Mouse (Mus musculus) hindbrain, embryonic 12.5 days (tissue): Measurements from ENCODE around the gene Ddx49. TPM values are rescaled to one million over a fixed set of nuclear protein-coding genes. Genes with fewer than 3 reads are reported as not detected.

Experiments used
- ATAC-seq: fragments of 200-750 bp; cut with Nextera tagmentation; 2 replicates; pipeline ENCODE4 v1.8.0; 2017; ENCODE audit warnings: moderate TSS enrichment; ENCODE audit not compliant: low FRiP score
- H3K27ac ChIP-seq: fragments of 300-500 bp; sonication (generic); 2 replicates; pipeline ENCODE4 v1.5.1; 2016; ENCODE audit warnings: mild to moderate bottlenecking
- H3K27me3 ChIP-seq: fragments of 300-500 bp; sonication (generic); 2 replicates; pipeline ENCODE4 v1.6.1; 2016; ENCODE audit warnings: mild to moderate bottlenecking
- H3K36me3 ChIP-seq: fragments of 300-500 bp; sonication (generic); 2 replicates; pipeline ENCODE4 v1.6.1; 2016; ENCODE audit warnings: mild to moderate bottlenecking
- H3K4me1 ChIP-seq: fragments of 300-500 bp; sonication (generic); 2 replicates; pipeline ENCODE4 v1.6.1; 2016
- H3K4me2 ChIP-seq: fragments of 300-500 bp; sonication (generic); replicated peaks from 2 replicates; pipeline ENCODE4 v1.6.1; 2016; ENCODE audit warnings: mild to moderate bottlenecking
- H3K4me3 ChIP-seq: fragments of 300-500 bp; sonication (generic); 2 replicates; pipeline ENCODE4 v1.5.1; 2016; ENCODE audit warnings: mild to moderate bottlenecking
- H3K9ac ChIP-seq: fragments of 300-500 bp; sonication (generic); 2 replicates; pipeline ENCODE4 v1.6.1; 2016; ENCODE audit warnings: mild to moderate bottlenecking, moderate library complexity
- H3K9me3 ChIP-seq: fragments of 300-500 bp; sonication (generic); replicated peaks from 2 replicates; pipeline ENCODE4 v1.6.1; 2016; ENCODE audit warnings: mild to moderate bottlenecking
- WGBS: fragments of 180-500 bp; shearing (Covaris S2); methylation state at CpG from one replicate; pipeline ENCODE4 v1.1.7; 2016; 5-methylcytosine and 5-hydroxymethylcytosine counted together
- polyA plus RNA-seq: library from polyadenylated mRNA; unstranded; fragments of >200 nt; fragmentation: Nextera tagmentation; extraction: Ambion mirVana; gene quantifications from 2 replicates; pipeline ENCODE4 v1.2.1, GENCODE M21; 2016

Gene Ddx49
- polyA plus RNA-seq, 1 experiment from 2014 or later: 49.9 TPM

DNA sequence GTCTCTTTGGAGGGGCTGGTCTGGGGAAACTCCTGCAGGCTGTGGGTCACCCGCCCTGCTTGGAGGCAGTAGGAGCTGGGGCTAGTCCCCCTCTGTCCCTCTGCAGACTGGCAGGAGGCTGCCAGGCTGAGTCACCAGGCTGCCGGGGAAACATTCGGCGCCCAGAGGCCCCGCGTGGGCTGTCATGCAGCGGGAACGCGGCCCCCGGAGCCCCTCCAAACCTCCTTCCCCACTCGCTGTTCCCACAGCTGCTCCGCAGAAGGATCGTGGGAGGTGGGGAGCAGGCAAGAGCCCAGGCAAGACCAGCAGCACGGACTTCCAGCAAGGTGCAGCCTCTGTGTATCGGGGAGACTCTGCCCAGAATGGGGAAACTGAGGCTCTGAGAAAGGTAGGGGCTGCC lies 24.1 kb downstream of the Ddx49 start:
- Histone ChIP-seq H3K4me3 (no peak overlapping the region), H3K4me1 (0 out of 2 replicates have a peak, but pooled peaks cover 3% of the 10 kb centered on the region), H3K4me2 (no peak overlapping the region), H3K9ac (no peak overlapping the region), H3K27ac (no peak overlapping the region), H3K36me3 (no peaks in the 10 kb centered on the region), H3K27me3 (no peaks in the 10 kb centered on the region), H3K9me3 (no peaks in the 10 kb centered on the region)
- 68% methylated on average over 15 of the region's 15 CpGs for WGBS
- ATAC-seq: no peak

DNA sequence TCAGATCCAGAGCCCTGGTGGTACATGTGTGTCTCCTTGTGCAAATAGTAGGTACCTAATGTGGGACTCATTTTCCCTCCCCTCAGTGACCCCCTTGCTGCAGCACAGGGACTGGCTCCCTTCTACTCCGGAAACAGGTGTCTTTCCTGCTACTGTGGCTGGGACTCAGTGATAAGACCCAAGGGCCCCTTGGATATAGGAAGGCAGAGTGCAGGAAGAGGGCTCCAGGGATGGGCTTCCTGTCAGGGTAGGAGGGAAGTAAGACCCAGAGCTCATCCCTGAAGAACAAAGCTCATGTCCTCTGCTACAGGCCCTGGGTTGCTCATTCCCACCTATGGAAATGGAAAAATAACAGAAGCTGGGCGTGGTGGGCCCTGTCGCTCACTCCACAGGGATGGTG lies 25.8 kb downstream of the Ddx49 start:
- no peak for ATAC-seq
- H3K27me3 ChIP-seq: no peaks in the 10 kb centered on the region
- WGBS: 80% methylated on average over 3 of the region's 3 CpGs
- H3K9ac ChIP-seq: no peak overlapping the region
- H3K4me3 ChIP-seq: no peak overlapping the region
- H3K4me1 ChIP-seq: no peaks in the 10 kb centered on the region
- H3K27ac ChIP-seq: no peak overlapping the region
- H3K36me3 ChIP-seq: no peaks in the 10 kb centered on the region
- H3K4me2 ChIP-seq: no peak overlapping the region
- no peaks in the 10 kb centered on the region for H3K9me3 ChIP-seq

DNA sequence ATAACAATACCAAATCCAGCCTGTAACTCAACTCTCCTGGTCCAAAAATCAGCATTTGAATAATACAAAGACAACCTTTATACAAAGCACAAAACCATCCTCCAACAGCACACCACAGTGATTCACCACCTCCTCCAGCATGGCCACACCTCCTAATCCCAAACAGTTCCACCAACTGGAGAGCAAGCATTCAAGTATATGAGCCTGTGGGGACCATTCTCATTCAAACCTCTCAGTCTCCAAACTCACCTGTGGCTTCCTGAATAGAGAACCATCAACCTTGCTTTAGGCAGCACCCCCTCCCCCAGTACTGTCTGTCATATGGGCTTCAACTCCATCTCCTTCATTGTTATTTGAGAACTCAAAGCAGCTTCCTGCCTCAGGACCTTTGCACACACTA lies 27.9 kb downstream of the Ddx49 start:
- Histone ChIP-seq H3K36me3 (no peaks in the 10 kb centered on the region), H3K9ac (no peak overlapping the region), H3K4me3 (no peak overlapping the region), H3K27ac (no peak overlapping the region), H3K4me1 (no peaks in the 10 kb centered on the region), H3K4me2 (no peak overlapping the region), H3K27me3 (no peaks in the 10 kb centered on the region), H3K9me3 (no peaks in the 10 kb centered on the region)
- no peak for ATAC-seq

DNA sequence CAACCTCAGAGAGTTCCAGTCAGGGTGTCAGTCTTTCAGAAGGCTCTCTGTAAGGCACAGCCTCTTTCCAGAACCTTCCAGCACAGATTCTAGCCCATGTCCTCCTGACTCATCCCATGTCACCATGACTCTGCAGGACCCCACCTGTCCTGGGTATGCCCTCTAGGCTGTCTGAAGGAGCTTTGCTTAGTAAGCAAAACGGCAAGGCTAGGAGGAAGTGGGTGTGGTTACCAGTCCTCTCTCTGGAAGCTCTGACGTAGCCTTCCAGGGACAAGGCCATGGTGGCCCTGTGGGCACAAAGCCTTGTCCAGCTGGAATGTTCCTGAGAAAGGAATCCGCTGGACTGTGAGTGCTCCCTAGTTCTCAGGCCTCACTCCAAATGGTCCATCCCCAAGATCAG lies 29.3 kb downstream of the Ddx49 start:
- ATAC-seq: no peak
- WGBS: 64% methylated on average over 3 of the region's 3 CpGs
- Histone ChIP-seq H3K4me2 (no peak overlapping the region), H3K4me1 (no peaks in the 10 kb centered on the region), H3K27me3 (no peaks in the 10 kb centered on the region), H3K4me3 (no peak overlapping the region), H3K36me3 (no peaks in the 10 kb centered on the region), H3K9me3 (no peaks in the 10 kb centered on the region), H3K9ac (no peak overlapping the region), H3K27ac (no peak overlapping the region)

DNA sequence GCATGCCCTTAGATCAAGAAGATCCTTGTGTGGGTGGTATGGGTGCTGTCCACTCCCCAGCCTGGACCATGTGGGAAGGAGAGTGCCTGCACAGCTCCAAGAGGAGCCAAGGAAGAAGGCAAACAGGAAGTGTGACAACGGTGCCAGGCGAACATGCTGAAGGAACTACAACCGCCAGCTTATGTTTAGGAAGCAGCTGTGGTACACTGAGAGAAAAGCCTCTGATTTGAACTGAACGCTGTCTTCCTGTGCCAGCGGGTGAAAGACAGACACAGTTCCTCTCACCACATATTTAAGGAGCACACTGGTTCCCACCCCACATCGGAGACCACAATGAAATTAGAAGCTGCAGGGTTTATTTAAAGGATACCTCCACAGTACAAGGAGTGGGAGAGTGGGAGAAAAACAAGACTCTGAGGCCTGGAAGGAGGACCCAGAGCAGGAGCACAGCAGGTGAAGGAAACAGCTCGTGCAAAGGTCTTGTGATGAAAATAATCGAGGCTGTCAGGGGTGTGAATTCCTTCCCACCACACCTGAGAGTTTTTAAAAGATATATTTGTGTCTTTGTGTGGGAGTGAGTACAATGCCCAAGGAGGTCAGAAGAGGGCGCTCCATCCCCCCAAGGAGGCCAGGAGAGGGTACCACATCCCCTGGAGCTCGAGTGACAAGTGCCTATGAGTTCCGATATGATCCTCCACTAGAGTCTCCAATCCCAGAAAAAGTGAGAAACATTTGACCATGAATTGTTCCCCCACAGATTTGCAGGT lies 33.3 kb downstream of the Ddx49 start:
- Histone ChIP-seq H3K27me3 (no peaks in the 10 kb centered on the region), H3K4me2 (no peak overlapping the region), H3K27ac (no peak overlapping the region), H3K9me3 (no peaks in the 10 kb centered on the region), H3K4me3 (no peak overlapping the region), H3K9ac (no peak overlapping the region), H3K4me1 (no peaks in the 10 kb centered on the region), H3K36me3 (peaks cover 21% of the 10 kb centered on the region)
- ATAC-seq: no peak
- WGBS: 58% methylated on average over 11 of the region's 11 CpGs

DNA sequence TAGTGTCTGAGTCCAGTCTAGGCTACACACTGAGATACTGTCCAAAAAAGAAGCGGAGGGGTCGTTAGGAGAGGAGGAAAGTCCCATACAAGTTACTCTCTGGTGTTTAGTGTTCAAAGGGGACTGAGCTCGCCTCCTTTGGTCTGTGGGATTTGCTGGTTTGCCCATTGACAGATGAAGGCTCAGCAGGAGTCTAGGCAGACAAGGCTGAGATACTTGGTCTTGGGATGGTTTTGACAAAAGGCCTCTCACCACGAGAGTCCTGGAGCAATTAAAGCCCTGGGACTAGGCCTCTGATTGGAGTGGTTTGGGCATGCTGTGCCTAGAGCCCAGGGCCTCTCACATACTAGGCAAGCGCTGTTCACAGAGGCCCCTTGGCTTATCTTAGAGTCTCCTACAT lies 34.0 kb downstream of the Ddx49 start:
- Histone ChIP-seq H3K27me3 (no peaks in the 10 kb centered on the region), H3K9ac (no peak overlapping the region), H3K9me3 (no peaks in the 10 kb centered on the region), H3K4me1 (no peaks in the 10 kb centered on the region), H3K4me2 (no peak overlapping the region), H3K4me3 (no peak overlapping the region), H3K36me3 (peaks cover 27% of the 10 kb centered on the region), H3K27ac (no peak overlapping the region)
- WGBS: 48% methylated on average over 5 of the region's 5 CpGs
- ATAC-seq: no peak

DNA sequence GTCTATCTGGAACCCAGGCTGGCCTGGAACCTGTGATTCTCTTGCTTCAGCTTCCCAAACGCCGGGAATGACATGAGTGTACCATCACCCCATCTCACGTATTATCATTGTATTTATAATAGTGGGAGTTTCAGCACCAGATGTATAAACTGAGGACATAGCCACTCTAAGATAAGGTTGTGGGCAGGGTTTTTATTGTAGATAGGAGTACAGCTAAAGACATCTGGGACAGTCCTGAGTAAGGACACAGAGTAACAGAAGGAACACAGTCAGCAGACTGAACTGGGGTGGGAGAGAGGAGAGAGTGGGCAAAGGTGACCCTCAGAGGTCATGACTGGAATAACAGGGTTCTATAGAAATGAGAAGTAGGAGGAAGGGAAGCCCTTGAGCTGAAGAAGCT lies 34.6 kb downstream of the Ddx49 start:
- no peak overlapping the region for H3K4me3 ChIP-seq
- no peak overlapping the region for H3K27ac ChIP-seq
- H3K4me2 ChIP-seq: no peak overlapping the region
- no peak for ATAC-seq
- H3K9me3 ChIP-seq: no peaks in the 10 kb centered on the region
- no peaks in the 10 kb centered on the region for H3K27me3 ChIP-seq
- peaks cover 34% of the 10 kb centered on the region for H3K36me3 ChIP-seq
- WGBS: 88% methylated on average over 3 of the region's 3 CpGs
- H3K4me1 ChIP-seq: no peaks in the 10 kb centered on the region
- no peak overlapping the region for H3K9ac ChIP-seq

DNA sequence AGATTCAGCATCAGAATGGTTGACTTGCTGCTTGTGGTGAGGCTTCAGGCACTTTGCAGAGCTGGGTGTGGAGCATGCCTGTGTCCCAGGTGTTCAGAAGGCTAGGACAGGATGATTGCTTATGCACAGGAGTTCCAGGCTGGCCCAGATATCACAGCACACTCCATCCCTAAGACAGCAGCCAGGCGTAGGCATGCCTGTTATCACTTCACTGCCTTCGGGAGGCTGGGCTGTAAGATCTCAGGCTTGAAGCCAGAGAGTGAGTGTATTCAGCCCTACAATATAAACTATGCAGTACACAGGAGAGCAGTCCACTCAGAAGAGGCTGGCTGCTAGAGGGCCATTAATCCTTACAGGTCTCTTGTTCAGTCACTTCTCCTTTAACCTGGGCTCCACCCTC lies 43.2 kb downstream of the Ddx49 start:
- Histone ChIP-seq H3K9ac (no peak overlapping the region), H3K4me1 (no peaks in the 10 kb centered on the region), H3K9me3 (no peaks in the 10 kb centered on the region), H3K4me3 (no peak overlapping the region), H3K4me2 (no peak overlapping the region), H3K36me3 (peaks cover 99% of the 10 kb centered on the region), H3K27ac (no peak overlapping the region), H3K27me3 (no peaks in the 10 kb centered on the region)
- no peak for ATAC-seq
- WGBS: 93% methylated on average over 2 of the region's 2 CpGs

DNA sequence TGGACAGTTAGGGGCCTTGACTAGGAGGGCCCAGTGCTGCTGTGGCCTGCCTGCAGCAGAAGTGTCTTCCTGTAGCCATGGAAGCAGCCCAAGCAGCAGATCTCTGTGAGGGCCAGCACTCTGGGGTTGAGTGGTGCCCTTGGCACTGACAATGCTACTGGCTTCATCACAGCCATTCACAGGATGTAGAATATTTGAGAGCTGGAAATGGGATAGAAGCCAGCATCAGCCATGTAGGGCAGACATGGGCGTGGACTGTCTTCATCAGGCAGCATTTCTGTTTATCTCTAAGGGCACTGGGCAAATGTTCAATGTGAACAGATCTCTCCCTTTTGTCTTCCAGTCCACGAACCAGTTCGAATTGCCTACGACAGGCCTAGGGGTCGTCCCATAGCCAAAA lies 43.7 kb downstream of the Ddx49 start:
- H3K4me1 ChIP-seq: no peaks in the 10 kb centered on the region
- H3K27ac ChIP-seq: no peak overlapping the region
- no peak overlapping the region for H3K4me2 ChIP-seq
- 96% methylated on average over 5 of the region's 5 CpGs for WGBS
- H3K4me3 ChIP-seq: no peak overlapping the region
- H3K36me3 ChIP-seq: peaks cover 99% of the 10 kb centered on the region
- H3K27me3 ChIP-seq: no peaks in the 10 kb centered on the region
- no peak overlapping the region for H3K9ac ChIP-seq
- ATAC-seq: no peak
- no peaks in the 10 kb centered on the region for H3K9me3 ChIP-seq

DNA sequence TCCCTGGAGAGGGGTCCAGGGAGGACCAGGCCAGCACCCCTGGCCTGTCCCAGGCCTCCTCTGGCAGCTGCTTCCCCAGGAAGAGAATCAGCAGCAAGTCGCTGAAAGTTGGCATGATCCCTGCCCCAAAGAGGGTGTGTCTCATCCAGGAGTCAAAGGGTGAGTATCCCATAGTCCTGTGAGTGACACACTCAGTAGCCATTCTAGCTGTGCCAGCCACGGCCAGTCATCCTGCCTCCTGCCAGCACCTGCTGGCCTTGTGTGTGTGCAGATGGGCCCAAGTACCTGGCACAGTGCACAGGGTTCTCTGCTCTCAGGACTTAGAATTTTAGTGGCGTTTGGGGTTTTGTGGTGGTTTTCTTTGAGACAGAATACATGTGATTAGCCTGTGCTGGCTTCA lies 44.8 kb downstream of the Ddx49 start:
- H3K27ac ChIP-seq: no peak overlapping the region
- H3K4me1 ChIP-seq: no peaks in the 10 kb centered on the region
- no peak for ATAC-seq
- H3K36me3 ChIP-seq: peaks cover 99% of the 10 kb centered on the region
- H3K27me3 ChIP-seq: no peaks in the 10 kb centered on the region
- WGBS: 84% methylated on average over 3 of the region's 3 CpGs
- H3K4me2 ChIP-seq: no peak overlapping the region
- H3K4me3 ChIP-seq: no peak overlapping the region
- H3K9ac ChIP-seq: no peak overlapping the region
- no peaks in the 10 kb centered on the region for H3K9me3 ChIP-seq

DNA sequence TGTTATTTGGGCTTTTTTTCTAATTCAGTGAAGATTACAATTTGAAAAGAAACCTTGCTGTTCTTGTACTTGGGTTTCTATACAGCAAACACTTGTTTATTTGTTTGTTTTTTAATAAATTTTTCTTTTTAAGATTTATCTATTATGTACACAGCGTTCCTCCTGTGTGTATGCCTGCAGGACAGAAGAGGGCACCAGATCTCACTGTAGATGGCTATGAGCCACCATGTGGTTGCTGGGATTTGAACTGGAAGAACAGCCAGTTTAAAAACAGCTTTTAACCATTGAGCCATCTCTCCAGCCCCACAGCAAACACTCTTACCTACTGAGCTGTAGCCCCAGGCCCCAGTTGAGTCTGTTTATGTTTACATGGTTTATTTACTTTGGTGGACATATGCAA lies 47.7 kb downstream of the Ddx49 start:
- Histone ChIP-seq H3K4me1 (no peaks in the 10 kb centered on the region), H3K36me3 (peaks cover 99% of the 10 kb centered on the region), H3K27me3 (no peaks in the 10 kb centered on the region), H3K4me2 (no peak overlapping the region), H3K9ac (no peak overlapping the region), H3K9me3 (no peaks in the 10 kb centered on the region), H3K4me3 (no peak overlapping the region), H3K27ac (no peak overlapping the region)
- ATAC-seq: no peak
- 96% methylated on average over 1 of the region's 1 CpGs for WGBS

DNA sequence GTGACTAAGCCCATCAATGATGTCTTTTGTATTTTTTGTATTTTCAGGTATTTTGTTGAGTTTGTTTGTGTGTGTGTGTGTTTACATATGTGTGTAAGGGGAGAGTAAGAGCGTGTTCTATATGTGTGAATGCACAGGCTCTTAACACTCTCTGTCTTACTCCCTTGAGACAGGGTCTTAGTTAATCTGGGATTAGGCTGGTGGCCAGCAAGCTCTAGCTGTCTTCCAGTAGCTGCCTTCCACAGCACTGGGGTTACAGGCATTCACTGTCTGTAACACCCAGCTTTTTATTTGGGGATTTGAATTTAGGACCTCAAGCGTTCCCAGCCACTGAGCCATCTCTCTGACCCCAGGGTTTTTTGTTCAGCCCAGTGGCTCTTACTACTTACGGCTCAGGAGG lies 54.4 kb downstream of the Ddx49 start:
- no peak overlapping the region for H3K9ac ChIP-seq
- peaks cover 91% of the 10 kb centered on the region for H3K36me3 ChIP-seq
- H3K4me1 ChIP-seq: peaks cover 4% of the 10 kb centered on the region; the same call in 1 of the 2 replicates
- no peak overlapping the region for H3K27ac ChIP-seq
- H3K27me3 ChIP-seq: no peaks in the 10 kb centered on the region
- H3K4me2 ChIP-seq: no peak overlapping the region
- no peak for ATAC-seq
- no peaks in the 10 kb centered on the region for H3K9me3 ChIP-seq
- no peak overlapping the region for H3K4me3 ChIP-seq
- WGBS: 90% methylated on average over 3 of the region's 3 CpGs

DNA sequence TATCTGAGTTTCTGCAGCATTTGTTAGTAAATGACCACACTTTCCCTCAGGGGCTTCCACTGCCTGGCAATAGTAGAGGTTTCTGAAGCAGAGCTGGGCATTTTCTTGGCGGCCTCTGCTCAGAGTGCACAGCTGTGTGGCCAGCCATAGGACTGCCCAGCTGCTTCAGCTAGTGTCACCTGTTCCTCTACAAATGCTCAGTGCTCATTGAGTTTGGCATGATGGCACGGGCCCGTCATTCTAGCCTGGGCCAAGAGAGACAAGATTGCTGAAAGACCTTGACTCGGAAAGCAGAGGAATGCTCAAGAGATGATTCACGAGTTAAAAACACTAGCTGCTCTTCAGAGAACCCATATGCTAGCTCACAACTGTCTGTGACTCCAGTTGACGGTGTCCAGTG lies 55.7 kb downstream of the Ddx49 start:
- no peak for ATAC-seq
- H3K9ac ChIP-seq: no peak overlapping the region

More for the DNA sequence above, 55.7 kb downstream of the Ddx49 start:
- WGBS: 96% methylated on average over 6 of the region's 6 CpGs
- Histone ChIP-seq H3K4me3 (no peak overlapping the region), H3K4me2 (no peak overlapping the region), H3K27me3 (no peaks in the 10 kb centered on the region), H3K36me3 (peaks cover 91% of the 10 kb centered on the region), H3K27ac (no peak overlapping the region), H3K4me1 (peaks cover 4% of the 10 kb centered on the region; the same call in 1 of the 2 replicates), H3K9me3 (no peaks in the 10 kb centered on the region)
